Mouse (Mus musculus) heart, postnatal 25 days (tissue): Measurements from ENCODE around the gene Dennd1b. TPM values are rescaled to one million over a fixed set of nuclear protein-coding genes. Genes with fewer than 3 reads are reported as not detected.

Experiments used
- DNase-seq: peaks from one replicate; pipeline ENCODE4 v3.0.0; 2022; ENCODE audit warnings: low spot score
- intact Hi-C: fragments of 180-260 bp; cut with DNase I; formaldehyde crosslinking; loops from one replicate; pipeline ENCODE4 v1.15.1; 2025
- total RNA-seq, 2 experiments: library from RNA; stranded (reverse); gene quantifications; 2 replicates each; pipeline ENCODE4 v1.2.3; 2021

Dennd1b gene
- total RNA-seq, 2 experiments from 2014 or later: 22.6 to 23.2 TPM

GRCm38 (mm10) chr1:138959903-138960483 is 3.2 kb upstream of the Dennd1b start:
- intact Hi-C loops: loop anchor here (5.0 to 10.0 kb wide), 4 partner anchors 45 to 122 kb away; partner anchors contain the start of gene 2310009B15Rik

GRCm38 (mm10) chr1:138962266-138963101 is 751 bp upstream of the Dennd1b start:
- intact Hi-C loops: loop anchor here (5.0 to 10.0 kb wide), 4 partner anchors 48 to 120 kb away; partner anchors contain the start of gene 2310009B15Rik
- no peak for DNase-seq

More at GRCm38 (mm10) chr1:138959903-138960483, 3.2 kb upstream of the Dennd1b start:
- no peak for DNase-seq

GRCm38 (mm10) chr1:138963868-138964458 is 728 bp downstream of the Dennd1b start:
- DNase-seq: peak; percentile 21

GRCm38 (mm10) chr1:138965069-138965468 is 1.8 kb downstream of the Dennd1b start:
- intact Hi-C loops: loop anchor here (10.0 kb wide), 1 partner anchor 50 kb away; no protein-coding TSS in a partner anchor
- no peak for DNase-seq

More at GRCm38 (mm10) chr1:138963868-138964458, 728 bp downstream of the Dennd1b start:
- intact Hi-C loops: loop anchor here (5.0 to 10.0 kb wide), 4 partner anchors 49 to 122 kb away; partner anchors contain the start of gene 2310009B15Rik

GRCm38 (mm10) chr1:138965511-138965910 is 2.3 kb downstream of the Dennd1b start:
- no peak for DNase-seq
- intact Hi-C loops: loop anchor here (10.0 kb wide), 1 partner anchor 51 kb away; no protein-coding TSS in a partner anchor

- DNase-seq: no peak
- intact Hi-C loops: loop anchor here (10.0 kb wide), 1 partner anchor 53 kb away; no protein-coding TSS in a partner anchor
These were observed 4.2 kb downstream of the Dennd1b start for GRCm38 (mm10) chr1:138967450-138967849.

GRCm38 (mm10) chr1:138970053-138970452 is 6.8 kb downstream of the Dennd1b start:
- intact Hi-C loops: no loop called here
- no peak for DNase-seq

GRCm38 (mm10) chr1:138973541-138974224 is 10.4 kb downstream of the Dennd1b start:
- no peak for DNase-seq
- intact Hi-C loops: no loop called here

- intact Hi-C loops: no loop called here
- no peak for DNase-seq
These were observed 11.6 kb downstream of the Dennd1b start for GRCm38 (mm10) chr1:138974836-138975235.

GRCm38 (mm10) chr1:138975945-138976344 is 12.7 kb downstream of the Dennd1b start:
- DNase-seq: no peak
- intact Hi-C loops: no loop called here

- intact Hi-C loops: loop anchor here (10.0 kb wide), 1 partner anchor 57 kb away; no protein-coding TSS in a partner anchor
- peak; percentile 42 for DNase-seq
These were observed 19.0 kb downstream of the Dennd1b start for GRCm38 (mm10) chr1:138982203-138982602.

- intact Hi-C loops: loop anchor here (10.0 kb wide), 1 partner anchor 58 kb away; no protein-coding TSS in a partner anchor
- no peak for DNase-seq
These were observed 19.4 kb downstream of the Dennd1b start for GRCm38 (mm10) chr1:138982611-138983010.

- intact Hi-C loops: loop anchor here (10.0 kb wide), 1 partner anchor 58 kb away; no protein-coding TSS in a partner anchor
- DNase-seq: no peak
These were observed 19.8 kb downstream of the Dennd1b start for GRCm38 (mm10) chr1:138983064-138983463.

- intact Hi-C loops: loop anchor here (10.0 kb wide), 1 partner anchor 59 kb away; no protein-coding TSS in a partner anchor
- no peak for DNase-seq
These were observed 20.2 kb downstream of the Dennd1b start for GRCm38 (mm10) chr1:138983465-138983864.

- no peak for DNase-seq
- intact Hi-C loops: loop anchor here (10.0 kb wide), 1 partner anchor 59 kb away; no protein-coding TSS in a partner anchor
These were observed 20.9 kb downstream of the Dennd1b start for GRCm38 (mm10) chr1:138984161-138984560.

GRCm38 (mm10) chr1:138992384-138993138 is 29.3 kb downstream of the Dennd1b start:
- intact Hi-C loops: loop anchor here (5.0 kb wide), 1 partner anchor 40 kb away; no protein-coding TSS in a partner anchor
- DNase-seq: no peak

- intact Hi-C loops: no loop called here
- no peak for DNase-seq
These were observed 32.6 kb downstream of the Dennd1b start for GRCm38 (mm10) chr1:138995621-138996380.

GRCm38 (mm10) chr1:138996663-138997062 is 33.4 kb downstream of the Dennd1b start:
- no peak for DNase-seq
- intact Hi-C loops: no loop called here
